Mouse (Mus musculus): Measurements from ENCODE around the gene Lrguk.
A peak's percentile ranks its signal among the peaks of the same experiment; 100 is the strongest.

The Lrguk gene

GRCm38 (mm10) chr6:34028933-34029745 is at the start of gene Lrguk:
TSS of gene Lrguk (plus strand) at chr6:34029448.
- peak; percentile 86 for DNase-seq

GRCm38 (mm10) chr6:33982709-33983108 is 46.5 kb upstream of the Lrguk start:
- no peak for DNase-seq

GRCm38 (mm10) chr6:33987132-33987531 is 42.1 kb upstream of the Lrguk start:
- no peak for DNase-seq

GRCm38 (mm10) chr6:33992213-33993034 is 36.8 kb upstream of the Lrguk start:
- DNase-seq = no peak

GRCm38 (mm10) chr6:33993842-33994241 is 35.4 kb upstream of the Lrguk start:
- DNase-seq = no peak

- DNase-seq = no peak
Observed at GRCm38 (mm10) chr6:33998590-33998989, 30.7 kb upstream of the Lrguk start.

- no peak for DNase-seq
Observed at GRCm38 (mm10) chr6:33999530-33999929, 29.7 kb upstream of the Lrguk start.

- peak; percentile 5 for DNase-seq
Observed at GRCm38 (mm10) chr6:34000644-34001043, 28.6 kb upstream of the Lrguk start.

GRCm38 (mm10) chr6:34003033-34003432 is 26.2 kb upstream of the Lrguk start:
- no peak for DNase-seq

GRCm38 (mm10) chr6:34013469-34013868 is 15.8 kb upstream of the Lrguk start:
- DNase-seq = no peak

GRCm38 (mm10) chr6:34029746-34030027 is 439 bp downstream of the Lrguk start:
- DNase-seq = no peak

- DNase-seq = no peak
Observed at GRCm38 (mm10) chr6:34034096-34034495, 4.8 kb downstream of the Lrguk start.

- no peak for DNase-seq
Observed at GRCm38 (mm10) chr6:34034577-34035461, 5.6 kb downstream of the Lrguk start.

GRCm38 (mm10) chr6:34040624-34041235 is 11.5 kb downstream of the Lrguk start:
- peak; percentile 72 for DNase-seq

- DNase-seq = no peak
Observed at GRCm38 (mm10) chr6:34041589-34042280, 12.5 kb downstream of the Lrguk start.

- no peak for DNase-seq
Observed at GRCm38 (mm10) chr6:34044228-34044811, 15.1 kb downstream of the Lrguk start.

GRCm38 (mm10) chr6:34044846-34045540 is 15.7 kb downstream of the Lrguk start:
- DNase-seq = no peak

- DNase-seq = no peak
Observed at GRCm38 (mm10) chr6:34046551-34047186, 17.4 kb downstream of the Lrguk start.

- no peak for DNase-seq
Observed at GRCm38 (mm10) chr6:34049433-34049832, 20.2 kb downstream of the Lrguk start.

- DNase-seq = no peak
Observed at GRCm38 (mm10) chr6:34059741-34060140, 30.5 kb downstream of the Lrguk start.

GRCm38 (mm10) chr6:34066790-34067189 is 37.5 kb downstream of the Lrguk start:
- DNase-seq = no peak

All from cerebellum, adult 9-10 months (tissue).